ENCODE assay signal across 20 mouse cellular contexts in genomic region chr8:19588715-19589114, GRCm38 (mm10).
DNase-seq lines count a peak whose midpoint lies in the region; ATAC-seq and TF ChIP-seq lines count a peak whose summit lies in the region.
"Had no signal": no experiment of that assay in that cellular context is flagged by ENCODE, and none has a peak within 500 bp of the region (broad histone marks: within the 10 kb centered on the region; RNA-seq: fewer than 3 reads in every experiment).

No protein-coding gene starts in this region.

- TF ChIP-seq CTCF in liver, postnatal 0 days (IDR thresholded peaks at IDR 0.05; ENCODE audit: low read depth): peak; percentile 28; the same call in 1 of the 2 replicates
- 0 out of 2 replicates have a peak, but pooled peaks have one; percentile 16 for TF ChIP-seq CTCF in bone marrow, adult 2 months (IDR thresholded peaks at IDR 0.05; ENCODE audit: control insufficient read depth, insufficient read depth, low read length)

- no peak for TF ChIP-seq POLR2A in bone marrow, adult 2 months (IDR thresholded peaks at IDR 0.05; ENCODE audit: borderline replicate concordance, control insufficient read depth, low read depth, low read length)

- no peak overlapping the region for H3K4me2 ChIP-seq in liver, postnatal 0 days (ENCODE audit: low read depth, low read length)
- H3K4me2 ChIP-seq in liver, embryonic 12.5 days: no peak overlapping the region
- H3K4me2 ChIP-seq: hindbrain, embryonic 14.5 days; liver, embryonic 15.5 days; midbrain, embryonic 12.5 days; stomach, embryonic 15.5 days had no signal

- peak; percentile 1 for DNase-seq in cerebellum, postnatal 10 days
- no peak for DNase-seq in cerebellum, adult 9-11 months
- DNase-seq in liver, postnatal 0 days: no peak
- peak; percentile 45 for DNase-seq in ES-E14 (ENCODE audit: low read depth, low spot score)
- no peak for DNase-seq in urinary bladder, postnatal 10 days (ENCODE audit: low spot score)
- DNase-seq in kidney, adult 11 months: no peak
- DNase-seq: adrenal gland, adult 8-10 months; B cell, adult 2 months; heart, postnatal 10 days; lung, postnatal 4 days; spleen, adult 18-20 months had no signal

- H3K27ac ChIP-seq in liver, postnatal 0 days (ENCODE audit: low read depth): no peak overlapping the region
- H3K27ac ChIP-seq in liver, embryonic 12.5 days: no peak overlapping the region
- no peak overlapping the region for H3K27ac ChIP-seq in ES-E14 (ENCODE audit: insufficient read depth, low read depth, low read length, poor library complexity, severe bottlenecking)
- no peak overlapping the region for H3K27ac ChIP-seq in bone marrow, adult 2 months (ENCODE audit: control insufficient read depth, insufficient read depth, low read depth, low read length, poor library complexity)
- H3K27ac ChIP-seq: hindbrain, embryonic 14.5 days; limb, embryonic 10.5 days; liver, embryonic 15.5 days; midbrain, embryonic 12.5 days; stomach, embryonic 15.5 days had no signal

- no peak overlapping the region for H3K4me3 ChIP-seq in liver, postnatal 0 days (ENCODE audit: low read depth, low read length)
- H3K4me3 ChIP-seq in liver, embryonic 12.5 days: no peak overlapping the region
- no peak overlapping the region for H3K4me3 ChIP-seq in ES-E14 (ENCODE audit: insufficient read depth in 1 of 2, low read depth in 1 of 2, low read length in 2 of 2, poor library complexity in 1 of 2, severe bottlenecking in 1 of 2)
- H3K4me3 ChIP-seq in bone marrow, adult 2 months (replicated peaks; ENCODE audit: control insufficient read depth, low read depth, low read length): no peak overlapping the region
- H3K4me3 ChIP-seq: limb, embryonic 10.5 days; liver, embryonic 15.5 days; midbrain, embryonic 12.5 days; myocyte; stomach, embryonic 15.5 days had no signal

- H3K36me3 ChIP-seq in liver, postnatal 0 days (replicated peaks; ENCODE audit: insufficient read depth, low read length): no peaks in the 10 kb centered on the region
- H3K36me3 ChIP-seq in liver, embryonic 12.5 days: no peaks in the 10 kb centered on the region
- no peaks in the 10 kb centered on the region for H3K36me3 ChIP-seq in ES-E14 (ENCODE audit: control insufficient read depth, insufficient read depth, low read length, poor library complexity, severe bottlenecking)
- H3K36me3 ChIP-seq: limb, embryonic 10.5 days; liver, embryonic 15.5 days; midbrain, embryonic 12.5 days; stomach, embryonic 15.5 days had no signal

- H3K9ac ChIP-seq in liver, postnatal 0 days (replicated peaks): no peak overlapping the region
- H3K9ac ChIP-seq in liver, embryonic 12.5 days: no peak overlapping the region
- no peak overlapping the region for H3K9ac ChIP-seq in ES-E14 (ENCODE audit: insufficient read depth, low read depth, low read length, poor library complexity, severe bottlenecking)
- H3K9ac ChIP-seq: hindbrain, embryonic 14.5 days; liver, embryonic 15.5 days; midbrain, embryonic 12.5 days; stomach, embryonic 15.5 days had no signal

- H3K4me1 ChIP-seq in liver, postnatal 0 days (ENCODE audit: insufficient read depth): no peaks in the 10 kb centered on the region
- H3K4me1 ChIP-seq in liver, embryonic 12.5 days: no peaks in the 10 kb centered on the region
- H3K4me1 ChIP-seq in ES-E14 (ENCODE audit: control insufficient read depth in 2 of 2, insufficient read depth in 2 of 2, low read length in 2 of 2, poor library complexity in 1 of 2): no peaks in the 10 kb centered on the region
- no peaks in the 10 kb centered on the region for H3K4me1 ChIP-seq in bone marrow, adult 2 months (ENCODE audit: control insufficient read depth, insufficient read depth, low read length)
- H3K4me1 ChIP-seq: limb, embryonic 10.5 days; liver, embryonic 15.5 days; midbrain, embryonic 12.5 days; stomach, embryonic 15.5 days had no signal

- TF ChIP-seq EP300 in liver, postnatal 0 days (IDR thresholded peaks at IDR 0.05; ENCODE audit: low read depth): no peak

- no peaks in the 10 kb centered on the region for H3K9me3 ChIP-seq in liver, postnatal 0 days (ENCODE audit: low read length)
- 0 out of 2 replicates have a peak, but pooled peaks cover 11% of the 10 kb centered on the region for H3K9me3 ChIP-seq in liver, embryonic 12.5 days (replicated peaks)
- no peaks in the 10 kb centered on the region for H3K9me3 ChIP-seq in ES-E14 (ENCODE audit: control insufficient read depth, insufficient read depth, low read depth, low read length)
- H3K9me3 ChIP-seq: liver, embryonic 15.5 days; stomach, embryonic 15.5 days had no signal

- 65% methylated on average over 5 of the region's 5 CpGs for WGBS in liver, postnatal 0 days (ENCODE audit: insufficient replicate concordance)
- 49% methylated on average over 5 of the region's 5 CpGs for WGBS in liver, embryonic 12.5 days (ENCODE audit: insufficient replicate concordance)
- WGBS in bone marrow, adult 2 months: 68% methylated on average over 5 of the region's 5 CpGs

- in situ Hi-C loops in ES-E14 (cut with MboI; ENCODE audit: low sequenced_read_pairs in 2 of 2, unreplicated experiment in 2 of 2): no loop called here

- ATAC-seq in liver, postnatal 0 days: no peak
- ATAC-seq in liver, embryonic 12.5 days: no peak
- ATAC-seq: forebrain, embryonic 16.5 days had no signal

- no peaks in the 10 kb centered on the region for H3K27me3 ChIP-seq in liver, postnatal 0 days (ENCODE audit: insufficient read depth, low read length)
- H3K27me3 ChIP-seq in liver, embryonic 12.5 days (replicated peaks): no peaks in the 10 kb centered on the region
- H3K27me3 ChIP-seq: liver, embryonic 15.5 days; midbrain, embryonic 12.5 days; stomach, embryonic 15.5 days had no signal

TF ChIP-seq in ES-E14, 5 proteins besides CTCF, POLR2A, EP300 and RAD21:
- TF ChIP-seq HCFC1 (IDR thresholded peaks at IDR 0.05; ENCODE audit: borderline replicate concordance, insufficient read depth, low read length): no peak
- no peak for TF ChIP-seq MAFK (IDR thresholded peaks at IDR 0.05; ENCODE audit: insufficient read depth, low read depth, low read length)
- no peak for TF ChIP-seq CHD2 (IDR thresholded peaks at IDR 0.05; ENCODE audit: low read depth, low read length)
- TF ChIP-seq ZNF384 (IDR thresholded peaks at IDR 0.05; ENCODE audit: low read depth, low read length): no peak
- TF ChIP-seq ZC3H11A (IDR thresholded peaks at IDR 0.05; ENCODE audit: borderline replicate concordance, low read depth, low read length): peak; percentile 26; the same call in 1 of the 2 replicates

Comparison
In these comparisons a context has a peak if more than half of its experiments do, and no peak if none do; other contexts are left out.
1. DNase-seq: peak in cerebellum, postnatal 10 days (2 of 2) and ES-E14 (single experiment); none in cerebellum, adult 9-11 months (single experiment), liver, postnatal 0 days (single experiment), urinary bladder, postnatal 10 days (single experiment) and kidney, adult 11 months (single experiment).